Mouse (Mus musculus) v-Abl transformed pro-B cells (cell line): ENCODE measurements at regions not wholly inside any gene's neighbourhood (a gene's known extent, or its start where the extent isn't known, plus 50 kb on each side); places are given as distances from the start of the nearest gene placed in this dataset.

Experiments used
- in situ Hi-C, 2 experiments: fragments of 400-800 bp; cut with MboI; formaldehyde crosslinking; loops; one replicate each; pipeline ENCODE4 v1.15.1; 2025; ENCODE audit not compliant: unreplicated experiment in 2 of 2

GRCm38 (mm10) chr5:118377402-118377848 is 132.4 kb downstream of the 2410131K14Rik start:
- in situ Hi-C loops, result loop anchor here (5.0 to 10.0 kb wide), 2 partner anchors 53 to 105 kb away; no protein-coding TSS in a partner anchor

DNA sequence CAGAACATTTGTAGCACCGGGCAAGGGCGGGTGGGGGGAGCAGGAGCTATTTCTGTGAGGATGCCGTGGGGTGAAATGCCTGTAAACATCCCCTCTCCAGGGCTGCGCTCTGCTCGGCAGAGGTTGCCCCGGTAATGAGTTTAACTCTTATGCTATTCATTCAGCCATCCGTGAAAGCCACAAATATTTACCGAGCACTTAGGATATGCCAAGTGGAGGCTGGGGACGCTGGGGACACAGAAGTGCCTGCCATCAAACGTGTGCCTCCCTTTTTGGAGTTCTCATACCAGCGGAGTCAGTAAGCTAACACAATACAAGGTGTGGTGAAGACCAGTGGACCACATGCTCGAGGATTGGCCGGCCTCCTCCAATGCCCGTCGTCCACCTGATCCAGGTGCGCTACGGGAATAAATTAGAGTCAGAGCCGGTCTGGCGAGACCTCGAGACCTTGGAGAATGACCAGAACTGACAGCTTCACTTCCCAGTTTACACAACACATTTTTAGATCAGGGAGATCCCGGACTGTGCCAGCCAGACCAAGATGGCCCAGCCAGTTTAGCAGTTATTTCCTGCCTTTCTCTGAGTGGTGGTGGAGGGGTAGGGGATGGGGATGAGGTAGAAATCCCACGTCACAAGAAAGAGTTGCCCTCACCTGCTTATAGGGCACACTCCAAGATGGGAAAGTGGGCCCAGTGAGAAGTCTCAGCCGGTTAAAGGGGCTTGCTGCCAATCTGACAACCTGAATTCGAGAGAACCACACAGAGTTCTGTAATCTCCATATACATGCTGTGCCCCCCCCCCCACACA is 134.4 kb downstream of the 2410131K14Rik start:
- in situ Hi-C loops, result loop anchor here (5.0 to 10.0 kb wide), 6 partner anchors 55 to 353 kb away; no protein-coding TSS in a partner anchor

- in situ Hi-C loops, result loop anchor here (5.0 to 10.0 kb wide), 4 partner anchors 82 to 352 kb away; no protein-coding TSS in a partner anchor
These were observed 135.0 kb downstream of the 2410131K14Rik start for GRCm38 (mm10) chr5:118380052-118380421.

DNA sequence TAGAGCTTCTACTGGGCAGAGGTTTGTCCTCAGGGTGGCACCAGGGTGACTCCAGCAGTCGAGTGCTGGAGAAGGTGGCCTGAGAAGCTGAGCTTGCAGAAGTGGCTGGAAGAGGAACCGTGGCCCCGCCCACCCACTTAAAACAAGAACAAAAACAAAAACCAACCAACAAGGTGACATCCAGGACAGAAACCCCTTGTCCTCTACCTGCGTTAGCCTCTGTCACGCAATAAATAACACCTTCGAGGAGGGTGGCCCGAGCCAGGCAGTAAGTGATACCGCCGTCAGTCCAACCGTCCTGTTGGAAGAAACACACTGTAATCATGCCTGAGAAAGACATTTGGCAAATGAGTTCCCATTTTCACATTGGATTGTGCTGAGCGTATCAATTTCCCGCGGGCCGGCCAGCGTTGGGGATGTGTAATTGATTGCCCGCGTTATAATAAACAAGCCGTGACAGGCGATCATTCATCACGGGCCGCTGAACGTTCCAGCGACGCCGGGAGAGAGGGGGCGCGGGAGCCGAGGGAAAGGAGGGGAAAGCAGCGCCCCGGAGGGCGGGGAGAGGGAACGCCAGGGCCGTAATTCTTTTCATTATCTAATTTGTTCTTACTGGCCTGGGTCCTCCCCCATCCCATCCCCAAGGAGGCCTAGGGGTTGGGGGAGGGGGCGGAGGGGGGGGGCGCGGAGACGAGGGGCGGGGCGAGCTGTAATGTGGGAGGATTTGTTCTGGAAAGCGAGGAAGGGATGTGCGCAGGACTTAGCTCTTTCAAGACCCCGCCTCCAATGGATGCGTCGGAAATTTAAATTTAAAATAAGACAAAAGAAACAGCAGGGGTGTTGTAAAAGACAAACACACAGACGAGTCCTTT is 135.6 kb downstream of the 2410131K14Rik start:
- in situ Hi-C loops, result loop anchor here (5.0 to 10.0 kb wide), 4 partner anchors 82 to 352 kb away; no protein-coding TSS in a partner anchor

DNA sequence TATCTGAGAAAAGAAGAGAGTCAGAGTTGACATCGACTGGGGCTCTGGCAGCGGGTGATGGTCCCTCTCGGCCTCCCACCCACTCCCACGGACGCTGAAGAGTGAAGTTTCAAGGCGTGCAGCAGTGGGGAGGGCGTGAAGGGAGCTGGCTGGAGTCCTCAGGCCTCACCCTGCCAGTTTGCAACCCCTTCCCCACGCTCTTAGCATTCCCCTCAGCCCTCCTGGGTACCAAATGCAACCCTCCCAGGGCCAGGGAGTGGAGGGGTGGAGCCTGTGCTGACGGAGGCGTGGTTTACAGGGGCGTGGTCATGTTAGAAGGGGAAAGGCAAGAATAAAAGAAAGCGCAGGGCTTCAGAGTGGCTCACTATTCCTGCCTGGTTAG is 136.3 kb downstream of the 2410131K14Rik start:
- in situ Hi-C loops, result loop anchor here (5.0 to 10.0 kb wide), 4 partner anchors 81 to 351 kb away; no protein-coding TSS in a partner anchor

GRCm38 (mm10) chr5:118386126-118386525 is 141.1 kb downstream of the 2410131K14Rik start:
- in situ Hi-C loops, result loop anchor here in 1 of 2 experiments (10.0 kb wide), 1 partner anchor 79 kb away; no protein-coding TSS in a partner anchor

DNA sequence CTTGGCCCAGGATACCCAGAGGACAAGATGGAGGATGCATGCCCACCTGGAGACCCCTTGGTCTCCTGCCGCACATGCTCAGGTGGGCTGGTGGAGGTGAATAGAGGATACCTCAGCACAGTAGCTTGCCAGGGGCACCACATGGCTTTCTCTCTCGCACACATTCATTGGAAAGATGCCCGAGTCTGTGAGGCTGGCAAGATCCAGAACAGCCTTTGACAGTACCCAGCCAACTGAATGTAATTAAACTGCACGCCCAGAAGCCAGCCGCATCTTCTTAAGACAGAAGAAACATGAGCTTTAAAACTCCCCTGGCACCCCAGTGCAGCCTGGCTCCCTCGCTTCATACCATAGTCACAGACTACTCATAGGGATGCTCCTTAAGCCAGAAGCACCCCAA is 143.4 kb downstream of the 2410131K14Rik start:
- in situ Hi-C loops, result loop anchor here in 1 of 2 experiments (10.0 kb wide), 1 partner anchor 76 kb away; no protein-coding TSS in a partner anchor

- in situ Hi-C loops, result no loop called here
These were observed 145.8 kb downstream of the 2410131K14Rik start for GRCm38 (mm10) chr5:118390691-118391373.

DNA sequence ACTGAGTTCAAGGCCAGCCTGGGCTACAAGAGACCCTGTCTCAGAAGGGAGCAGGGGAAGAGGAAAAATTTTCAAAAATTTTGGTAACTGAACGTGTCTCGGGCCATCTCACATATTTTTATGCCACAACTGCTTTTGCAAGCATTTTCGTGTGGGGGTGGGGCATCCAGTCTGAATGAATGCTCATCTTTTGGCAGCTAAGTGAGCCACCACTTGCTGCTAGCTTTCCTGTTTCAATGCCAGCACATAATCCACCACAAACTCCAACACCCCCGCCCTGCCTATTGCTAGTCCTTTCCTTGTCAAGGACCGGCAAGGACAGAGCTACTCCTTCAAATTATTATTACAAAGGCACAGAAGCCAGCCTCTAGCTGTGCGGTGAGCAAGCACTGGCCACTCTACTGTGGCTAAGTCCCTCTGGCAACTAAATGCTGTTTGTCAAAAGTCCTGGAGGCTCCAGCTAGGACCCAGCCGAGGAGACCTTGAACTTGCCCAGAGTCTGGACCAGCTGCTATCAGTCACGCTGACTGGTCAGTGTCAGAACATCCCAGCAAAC is 148.0 kb downstream of the 2410131K14Rik start:
- in situ Hi-C loops, result no loop called here

GRCm38 (mm10) chr5:118394051-118394450 is 149.0 kb downstream of the 2410131K14Rik start:
- in situ Hi-C loops, result no loop called here

GRCm38 (mm10) chr5:118396004-118396725 is 151.1 kb downstream of the 2410131K14Rik start:
- in situ Hi-C loops, result no loop called here

DNA sequence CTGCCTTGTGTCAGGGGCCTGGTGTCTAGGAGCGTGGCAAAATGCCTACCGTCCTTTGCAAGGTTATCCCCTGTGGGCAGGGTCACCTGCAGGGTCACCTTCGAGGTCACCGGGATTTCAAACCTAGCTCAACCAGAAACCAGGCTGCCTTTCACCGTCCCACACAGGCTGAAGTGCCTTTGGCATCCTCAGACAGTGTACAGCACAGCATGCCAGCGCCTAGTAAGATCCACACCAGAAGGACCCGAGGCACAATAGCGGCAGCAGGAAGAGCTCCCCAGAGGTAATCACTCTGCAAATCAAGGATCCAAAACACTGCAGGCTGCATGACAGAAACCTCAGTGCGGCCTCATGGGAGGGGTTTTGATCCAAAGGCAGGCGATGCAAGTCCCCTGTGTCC is 155.9 kb downstream of the 2410131K14Rik start:
- in situ Hi-C loops, result no loop called here

- in situ Hi-C loops, result no loop called here
These were observed 156.1 kb upstream of the Med13l start for GRCm38 (mm10) chr5:118404398-118404797.

DNA sequence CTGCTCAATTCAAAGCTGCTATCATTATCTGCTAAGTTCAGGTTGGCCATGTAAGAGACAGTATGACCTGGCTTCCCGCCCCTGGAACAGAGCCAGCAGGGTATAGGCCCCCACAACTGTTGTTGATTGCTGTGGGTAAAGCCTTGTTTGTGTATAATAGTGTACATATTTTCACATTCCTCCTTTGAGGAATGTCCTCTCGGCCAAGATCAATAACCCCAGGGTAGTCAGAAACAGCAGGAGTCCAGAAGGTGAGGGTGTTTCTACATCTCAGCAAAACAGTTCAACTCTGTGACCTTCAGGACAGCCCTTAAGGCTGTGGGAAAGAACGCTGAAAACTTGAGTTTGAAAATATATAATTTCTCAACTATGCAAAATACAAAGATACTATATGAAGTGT is 155.1 kb upstream of the Med13l start:
- in situ Hi-C loops, result no loop called here

DNA sequence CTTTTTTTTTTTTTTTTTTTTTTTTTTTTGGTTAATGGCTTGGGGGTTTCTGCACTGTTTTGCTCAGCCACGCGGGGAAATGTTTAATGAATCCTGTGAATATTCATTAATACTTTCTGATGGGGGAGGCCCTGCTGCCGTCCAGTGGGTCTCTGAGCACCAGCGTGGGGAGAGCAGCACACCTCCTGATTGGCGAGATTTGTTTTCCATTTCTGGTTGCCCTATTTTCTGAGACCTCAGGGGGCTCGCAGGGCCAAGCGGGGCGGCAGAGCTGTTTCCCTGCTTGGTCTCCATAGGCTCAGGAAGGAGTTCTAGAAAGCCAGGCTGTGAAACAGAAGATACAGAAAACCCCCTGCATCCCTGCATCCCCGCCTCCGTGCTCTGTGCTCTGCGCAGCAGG is 153.0 kb upstream of the Med13l start:
- in situ Hi-C loops, result no loop called here

DNA sequence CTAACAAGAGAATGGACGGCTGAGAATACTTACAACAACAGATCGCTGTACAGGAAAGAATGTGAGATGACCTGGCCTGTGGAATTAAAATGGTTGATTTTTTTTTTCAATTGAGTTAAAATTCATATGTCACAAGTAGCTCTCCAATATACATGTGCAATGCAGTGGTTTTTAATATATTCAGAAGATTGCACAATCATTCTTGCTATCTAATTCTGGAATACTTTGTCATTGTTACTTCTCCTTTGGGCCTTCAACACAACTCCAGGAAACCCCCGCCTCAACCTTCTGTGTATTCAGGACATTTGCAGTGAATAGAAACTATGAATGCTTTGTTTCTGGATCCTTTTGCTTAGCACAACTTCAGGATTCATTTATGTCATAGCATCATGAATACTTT is 152.5 kb upstream of the Med13l start:
- in situ Hi-C loops, result no loop called here

GRCm38 (mm10) chr5:118408826-118409225 is 151.7 kb upstream of the Med13l start:
- in situ Hi-C loops, result no loop called here

- in situ Hi-C loops, result no loop called here
These were observed 146.8 kb upstream of the Med13l start for GRCm38 (mm10) chr5:118413428-118414282.
